Mouse (Mus musculus) central nervous system, embryonic 18 days (tissue): ENCODE measurements around the gene Gpr142. TPM values are rescaled to one million over a fixed set of nuclear protein-coding genes. Genes with fewer than 3 reads are reported as not detected.

Experiments used
- polyA plus RNA-seq: library from polyadenylated mRNA; depleted of rRNA; stranded (reverse); fragments of >200 nt; gene quantifications from 2 replicates; pipeline ENCODE4 v1.2.3, GENCODE M21; 2012; rRNA removed

The Gpr142 gene
- not detected in 2 replicates for polyA plus RNA-seq

DNA sequence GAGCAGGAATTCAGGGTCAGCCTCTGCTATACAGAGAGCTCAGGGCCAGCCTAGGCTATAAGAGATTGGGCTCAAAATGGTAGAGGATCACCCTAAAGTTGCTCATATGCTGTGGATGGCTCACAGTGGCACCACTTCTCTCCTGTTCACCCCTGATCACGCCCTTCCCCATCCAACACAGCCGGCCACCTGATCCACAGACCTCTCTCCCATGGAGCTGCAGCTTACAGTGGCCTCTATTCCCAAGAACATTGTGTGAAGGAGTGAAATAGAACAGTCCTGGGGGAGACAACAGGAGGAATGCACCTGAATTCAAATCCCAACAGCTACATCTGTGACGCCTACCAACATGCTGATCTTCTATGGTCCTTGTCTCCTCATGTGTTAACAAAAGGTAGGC is at the start of gene Gpr142:
Gene Gpr142, plus strand, starts transcription at position 301 of the 400 bp plus-strand sequence.

GRCm38 (mm10) chr11:114764820-114765818 is 33.6 kb upstream of the Gpr142 start, which contains the start of gene Kif19a:
TSS of gene Kif19a (plus strand) at chr11:114765388.

GRCm38 (mm10) chr11:114795848-114796322 is 2.8 kb upstream of the Gpr142 start, which contains the start of gene Btbd17:
TSS of gene Btbd17 (minus strand) at chr11:114795945.

GRCm38 (mm10) chr11:114850452-114851268 is 51.9 kb downstream of the Gpr142 start, which contains the start of gene Gprc5c:
TSS of gene Gprc5c (plus strand) at chr11:114851152.

Other genes with a start within 250 kb of the Gpr142 start
- gene Rpl38, start 130.4 kb upstream of the Gpr142 start, polyA plus RNA-seq, result 2,499 and 2,516 TPM in 2 replicates
- gene Ttyh2, start 123.5 kb upstream of the Gpr142 start, polyA plus RNA-seq, result 15.2 and 15.8 TPM in 2 replicates
- 2.6 and 2.9 TPM in 2 replicates for gene Dnaic2, start 71.5 kb upstream of the Gpr142 start, polyA plus RNA-seq
- 1.8 and 3.3 TPM in 2 replicates for gene Kif19a, start 33.5 kb upstream of the Gpr142 start, polyA plus RNA-seq
- gene Btbd17, start 3.0 kb upstream of the Gpr142 start, polyA plus RNA-seq, result 23.1 and 25.3 TPM in 2 replicates
- gene Gprc5c, start 52.2 kb downstream of the Gpr142 start, polyA plus RNA-seq, result 3.2 and 5.0 TPM in 2 replicates
- gene Cd300a, start 91.1 kb downstream of the Gpr142 start, polyA plus RNA-seq, result 0.68 and 0.74 TPM in 2 replicates
- gene Cd300lb, start 135.5 kb downstream of the Gpr142 start, polyA plus RNA-seq, result 0.13 TPM in 1 of 2 replicates, not detected in the other
- gene Cd300c, start 170.2 kb downstream of the Gpr142 start, polyA plus RNA-seq, result not detected in 2 replicates
- gene Cd300ld, start 191.0 kb downstream of the Gpr142 start, polyA plus RNA-seq, result 0.03 and 0.05 TPM in 2 replicates
- gene Cd300c2, start 203.0 kb downstream of the Gpr142 start, polyA plus RNA-seq, result 0.87 and 0.96 TPM in 2 replicates
- 0.23 TPM in 1 of 2 replicates, not detected in the other for gene Cd300ld2, start 217.3 kb downstream of the Gpr142 start, polyA plus RNA-seq
- gene Cd300ld4, start 228.1 kb downstream of the Gpr142 start, polyA plus RNA-seq, result 0.27 TPM in 1 of 2 replicates, not detected in the other
- 0.33 TPM in 1 of 2 replicates, not detected in the other for gene Cd300ld5, start 238.8 kb downstream of the Gpr142 start, polyA plus RNA-seq
- gene Cd300ld3, start 249.5 kb downstream of the Gpr142 start, polyA plus RNA-seq, result 0.58 TPM in 1 of 2 replicates, not detected in the other